Mouse (Mus musculus): Measurements from ENCODE around the gene Dclk2. TPM values are rescaled to one million over a fixed set of nuclear protein-coding genes. Genes with fewer than 3 reads are reported as not detected.
A peak's percentile ranks its signal among the peaks of the same experiment; 100 is the strongest.

The Dclk2 gene
- 1 to 10 TPM; 2.4 to 3.5 TPM for polyA plus RNA-seq (2017; shearing (Covaris generic))

GRCm38 (mm10) chr3:86920343-86921083 is at the start of gene Dclk2:
Dclk2 (minus strand) TSS chr3:86920852.
- peak; percentile 78 for ATAC-seq

GRCm38 (mm10) chr3:86962665-86963435 is 42.2 kb upstream of the Dclk2 start:
- ATAC-seq, result no peak

- ATAC-seq, result peak; percentile 79
Measured at GRCm38 (mm10) chr3:86961395-86961669, 40.7 kb upstream of the Dclk2 start.

GRCm38 (mm10) chr3:86960656-86961394 is 40.2 kb upstream of the Dclk2 start:
- ATAC-seq, result peak; percentile 71

- ATAC-seq, result no peak
Measured at GRCm38 (mm10) chr3:86959088-86959487, 38.4 kb upstream of the Dclk2 start.

- ATAC-seq, result no peak
Measured at GRCm38 (mm10) chr3:86955376-86955775, 34.7 kb upstream of the Dclk2 start.

GRCm38 (mm10) chr3:86954521-86954920 is 33.9 kb upstream of the Dclk2 start:
- no peak for ATAC-seq

- no peak for ATAC-seq
Measured at GRCm38 (mm10) chr3:86953819-86954218, 33.2 kb upstream of the Dclk2 start.

- ATAC-seq, result no peak
Measured at GRCm38 (mm10) chr3:86950652-86951051, 30.0 kb upstream of the Dclk2 start.

- no peak for ATAC-seq
Measured at GRCm38 (mm10) chr3:86936254-86936836, 15.7 kb upstream of the Dclk2 start.

- no peak for ATAC-seq
Measured at GRCm38 (mm10) chr3:86933446-86933845, 12.8 kb upstream of the Dclk2 start.

GRCm38 (mm10) chr3:86923686-86924085 is 3.0 kb upstream of the Dclk2 start:
- ATAC-seq, result no peak

GRCm38 (mm10) chr3:86921181-86921975 is 726 bp upstream of the Dclk2 start:
- no peak for ATAC-seq

- peak; percentile 40 for ATAC-seq
Measured at GRCm38 (mm10) chr3:86919641-86920342, 860 bp downstream of the Dclk2 start.

GRCm38 (mm10) chr3:86917048-86917447 is 3.6 kb downstream of the Dclk2 start:
- ATAC-seq, result no peak

- ATAC-seq, result no peak
Measured at GRCm38 (mm10) chr3:86916626-86917025, 4.0 kb downstream of the Dclk2 start.

- peak; percentile 60 for ATAC-seq
Measured at GRCm38 (mm10) chr3:86915291-86915690, 5.4 kb downstream of the Dclk2 start.

- no peak for ATAC-seq
Measured at GRCm38 (mm10) chr3:86914316-86914715, 6.3 kb downstream of the Dclk2 start.

- no peak for ATAC-seq
Measured at GRCm38 (mm10) chr3:86898366-86898765, 22.3 kb downstream of the Dclk2 start.

GRCm38 (mm10) chr3:86897551-86897950 is 23.1 kb downstream of the Dclk2 start:
- ATAC-seq, result no peak

- no peak for ATAC-seq
Measured at GRCm38 (mm10) chr3:86897066-86897465, 23.6 kb downstream of the Dclk2 start.

- ATAC-seq, result no peak
Measured at GRCm38 (mm10) chr3:86894491-86894890, 26.2 kb downstream of the Dclk2 start.

Measured in CD4-positive, CD25-positive, alpha-beta regulatory T cell, adult 4 months (primary cell).